Mouse (Mus musculus) adrenal gland, postnatal 10 days (tissue): ENCODE measurements at regions not wholly inside any gene's neighbourhood (a gene's known extent, or its start where the extent isn't known, plus 50 kb on each side); places are given as distances from the start of the nearest gene placed in this dataset.
A peak's percentile ranks its signal among the peaks of the same experiment; 100 is the strongest.

Experiments
- DNase-seq: peaks from one replicate; pipeline ENCODE4 v3.0.0; 2021; ENCODE audit warnings: mixed read lengths

DNA sequence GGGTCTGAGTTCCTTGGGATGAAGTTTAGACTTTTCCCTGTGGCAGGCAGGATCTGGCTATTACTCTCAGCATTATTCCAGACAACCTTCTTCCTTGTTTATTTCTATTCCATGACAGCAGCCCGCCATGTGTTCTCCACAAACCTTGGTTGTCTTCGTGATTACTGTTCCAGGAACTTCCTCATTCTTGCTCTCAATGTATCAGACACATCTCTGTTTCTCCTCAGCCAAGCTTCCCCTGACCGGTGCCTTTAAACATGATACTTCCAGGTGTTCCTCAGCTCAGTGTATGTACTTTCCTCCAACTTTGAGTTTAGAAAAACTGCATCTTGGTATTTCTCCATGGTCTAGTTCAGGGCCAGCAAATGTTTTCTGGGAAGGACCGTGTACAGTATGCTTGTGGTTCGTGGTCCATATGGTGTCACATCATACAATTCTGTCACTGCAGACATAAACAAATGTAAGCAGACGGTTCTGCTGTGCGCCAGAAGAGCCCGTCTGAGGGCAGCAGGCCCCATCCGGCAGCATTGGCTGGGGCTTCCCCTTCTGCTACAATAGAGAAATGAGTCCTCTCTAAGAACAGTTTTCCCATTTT lies 64.2 kb downstream of the Peg10 start:
- DNase-seq: no peak

- DNase-seq: peak; percentile 6
Measured at GRCm38 (mm10) chr6:4813206-4813605, 66.1 kb downstream of the Peg10 start.

GRCm38 (mm10) chr6:4816856-4817255 lies 69.8 kb downstream of the Peg10 start:
- DNase-seq: no peak

DNA sequence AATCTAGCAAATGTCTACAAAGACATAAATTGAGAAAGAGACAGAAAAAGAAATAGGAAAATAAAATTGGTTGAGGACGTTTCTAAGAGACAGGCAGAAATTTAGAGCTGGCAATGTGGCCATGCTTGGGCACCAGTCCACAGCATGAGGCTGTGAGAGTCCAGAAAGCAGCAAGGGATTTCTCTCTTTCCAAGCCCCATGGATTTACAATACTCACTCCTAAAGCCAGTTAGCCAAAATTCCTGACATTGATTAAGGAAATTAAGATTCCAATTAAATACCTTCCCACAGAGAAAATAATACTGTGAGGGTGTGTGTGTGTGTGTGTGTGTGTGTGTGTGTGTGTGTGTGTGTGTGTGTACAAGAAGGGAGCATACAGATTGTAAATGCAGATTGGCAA lies 61.5 kb upstream of the Ppp1r9a start:
- DNase-seq: no peak

DNA sequence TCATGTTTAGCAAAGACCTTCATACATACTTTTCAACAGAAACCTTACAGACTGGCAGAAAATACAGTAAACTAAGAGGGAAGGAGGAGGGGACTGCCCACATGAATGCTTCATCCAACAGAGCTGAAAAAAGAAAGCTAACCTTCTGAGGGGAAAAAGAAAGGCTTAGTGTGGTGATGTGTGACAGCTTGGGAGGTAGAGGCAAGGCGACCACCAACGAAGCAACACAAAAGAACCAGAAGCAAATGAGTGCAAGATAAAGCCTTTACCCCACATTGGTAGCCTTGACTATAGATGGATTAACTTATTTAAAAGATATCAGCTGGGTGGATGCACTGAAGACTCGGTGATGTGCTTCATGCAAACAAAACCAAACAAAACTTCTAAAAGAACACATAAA lies 53.0 kb upstream of the Ppp1r9a start:
- no peak for DNase-seq

DNA sequence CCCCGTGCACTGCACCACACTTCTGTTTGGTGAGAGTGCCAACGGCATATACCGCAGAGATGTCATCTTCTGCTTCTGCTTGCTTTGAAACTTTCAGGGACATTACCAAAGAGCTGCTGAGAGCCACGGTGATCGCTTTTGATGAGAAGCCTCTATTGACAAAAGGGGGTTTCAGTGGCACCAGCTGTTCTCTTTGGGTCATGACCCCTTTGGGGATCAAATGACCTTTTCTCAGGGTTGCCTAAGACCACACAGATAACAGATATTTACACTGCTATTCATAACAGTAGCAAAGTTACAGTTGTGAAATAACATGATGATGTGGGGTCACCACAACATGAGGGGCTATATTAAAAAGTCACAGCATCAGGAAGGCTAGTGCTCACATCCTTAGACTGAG lies 51.7 kb upstream of the Ppp1r9a start:
- DNase-seq: no peak
